Mouse (Mus musculus) ES-E14 (cell line): ENCODE measurements around the gene Trappc1. TPM values are rescaled to one million over a fixed set of nuclear protein-coding genes. Genes with fewer than 3 reads are reported as not detected.

ENCODE experiments used
- DNase-seq: peaks from one replicate; pipeline ENCODE4 v3.0.0-alpha.2; 2013; ENCODE audit warnings: low read depth, low spot score
- H3K27ac ChIP-seq: 2 replicates; pipeline ENCODE4 v1.5.1; 2012; ENCODE audit warnings: low read depth, mild to moderate bottlenecking, low read length, moderate library complexity, mixed read lengths; ENCODE audit not compliant: poor library complexity, insufficient read depth, severe bottlenecking
- H3K36me3 ChIP-seq: 2 replicates; pipeline ENCODE4 v1.6.1; 2012; ENCODE audit warnings: mild to moderate bottlenecking, low read length, moderate library complexity, mixed read lengths; ENCODE audit not compliant: control insufficient read depth, poor library complexity, insufficient read depth, severe bottlenecking
- H3K4me1 ChIP-seq, 2 experiments: fragments of 150-350 bp in 1 of 2; sonication (generic) in 1 of 2; 2 replicates each; pipeline ENCODE4 v1.6.1; 2012; ENCODE audit warnings: low read length in 2 of 2, mild to moderate bottlenecking in 1 of 2, mixed read lengths in 1 of 2; ENCODE audit not compliant: control insufficient read depth in 2 of 2, insufficient read depth in 2 of 2, poor library complexity in 1 of 2
- H3K4me3 ChIP-seq, 2 experiments: fragments of 150-350 bp in 1 of 2; sonication (generic) in 1 of 2; 2 replicates each; pipeline ENCODE4 v1.5.1; 2012; ENCODE audit warnings: low read length in 2 of 2, low read depth in 1 of 2, mild to moderate bottlenecking in 1 of 2, mixed read lengths in 1 of 2; ENCODE audit not compliant: insufficient read depth in 1 of 2, poor library complexity in 1 of 2, severe bottlenecking in 1 of 2
- H3K9ac ChIP-seq: 2 replicates; pipeline ENCODE4 v1.6.1; 2012; ENCODE audit warnings: low read depth, mild to moderate bottlenecking, low read length, mixed read lengths; ENCODE audit not compliant: poor library complexity, insufficient read depth, severe bottlenecking
- H3K9me3 ChIP-seq: fragments of 150-350 bp; sonication (generic); 2 replicates; pipeline ENCODE4 v1.6.1; 2012; ENCODE audit warnings: low read depth, mild to moderate bottlenecking, low read length; ENCODE audit not compliant: control insufficient read depth, insufficient read depth
- CHD2 ChIP-seq: IDR thresholded peaks from 2 replicates; pipeline ENCODE4 v1.6.1; 2014; ENCODE audit warnings: mild to moderate bottlenecking, low read depth, low read length, inconsistent platforms
- HCFC1 ChIP-seq: IDR thresholded peaks from 2 replicates; pipeline ENCODE4 v1.6.1; 2012; ENCODE audit warnings: low read length, inconsistent platforms, borderline replicate concordance; ENCODE audit not compliant: insufficient read depth
- MAFK ChIP-seq: IDR thresholded peaks from 2 replicates; pipeline ENCODE4 v1.6.1; 2014; ENCODE audit warnings: mild to moderate bottlenecking, low read depth, low read length, inconsistent platforms; ENCODE audit not compliant: insufficient read depth
- ZC3H11A ChIP-seq: IDR thresholded peaks from 2 replicates; pipeline ENCODE4 v1.6.1; 2012; ENCODE audit warnings: low read depth, mild to moderate bottlenecking, inconsistent platforms, low read length, borderline replicate concordance
- ZNF384 ChIP-seq: IDR thresholded peaks from 2 replicates; pipeline ENCODE4 v1.6.1; 2012; ENCODE audit warnings: low read depth, low read length, inconsistent platforms
- in situ Hi-C, 2 experiments: fragments of 600-800 bp; cut with MboI; formaldehyde crosslinking; loops; one replicate each; pipeline ENCODE4 v1.15.1; 2025; ENCODE audit warnings: low sequenced_read_pairs in 2 of 2, inconsistent platforms in 1 of 2; ENCODE audit not compliant: unreplicated experiment in 2 of 2
- total RNA-seq: library from RNA; depleted of rRNA; stranded (reverse); fragments of 300-350 nt; gene quantifications from 2 replicates; pipeline ENCODE4 v1.2.3, GENCODE M21; 2012

Gene Trappc1
- total RNA-seq, 1 experiment, result 62.2 TPM

DNA sequence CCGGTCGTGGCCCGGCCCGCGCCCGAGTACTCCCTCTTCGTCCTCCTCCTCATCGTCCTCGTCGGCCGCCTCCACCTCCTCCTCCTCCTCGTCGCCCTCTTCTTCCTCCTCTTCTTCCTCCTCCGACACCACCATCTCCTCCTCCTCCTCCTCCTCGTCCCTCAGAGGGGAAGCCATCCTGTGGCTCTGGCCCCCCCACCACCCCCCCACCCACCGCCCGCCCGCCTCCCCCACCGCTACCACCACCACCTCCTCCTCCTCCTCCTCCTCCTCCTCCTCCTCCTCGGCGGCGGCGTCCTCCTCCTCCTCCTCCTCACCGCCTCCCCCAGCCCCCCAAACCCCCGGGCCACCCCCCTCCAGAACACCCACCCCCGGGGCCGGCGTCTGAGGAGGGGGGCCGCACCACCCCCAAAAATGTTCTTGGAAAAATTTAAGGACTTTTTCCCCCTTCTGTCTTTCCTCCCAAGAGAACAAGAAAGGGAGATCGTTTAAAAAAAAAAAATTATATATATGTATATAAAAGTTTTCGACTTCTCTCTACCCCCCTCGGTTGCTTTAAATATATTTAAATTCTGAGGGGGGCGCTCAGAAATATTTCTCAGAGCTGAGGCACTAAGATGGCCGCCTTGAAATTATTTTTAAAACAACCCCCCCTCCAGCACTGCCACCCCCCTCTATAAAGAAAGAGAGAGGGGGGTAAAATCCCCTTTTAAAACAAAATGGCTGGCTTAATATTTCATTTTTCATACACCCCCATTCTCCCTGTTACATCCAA is 45.6 kb downstream of the Trappc1 start, which contains the start of gene Chd3:
TSS of gene Chd3 (minus strand) at position 192 of the 775 bp plus-strand sequence.
- Histone ChIP-seq H3K4me1 (peaks cover 0 to 26% of the 10 kb centered on the region in 2 experiments; a peak in 2 of 4 replicates), H3K9me3 (no peaks in the 10 kb centered on the region), H3K27ac (no peak within 1 kb of the TSS; the same call in 1 of the 2 replicates), H3K9ac (peak within 1 kb of the TSS; percentile 76), H3K36me3 (no peaks in the 10 kb centered on the region), H3K4me3 (peak within 1 kb of the TSS; percentile 77 to 89)
- TF ChIP-seq HCFC1, result no peak
- no peak for TF ChIP-seq MAFK
- no peak for TF ChIP-seq ZNF384
- no peak for TF ChIP-seq CHD2
- TF ChIP-seq ZC3H11A, result no peak
- no peak for DNase-seq
- in situ Hi-C loops, result no loop called here

GRCm38 (mm10) chr11:69369990-69370816 is 46.4 kb downstream of the Trappc1 start:
- Histone ChIP-seq H3K36me3 (no peaks in the 10 kb centered on the region), H3K4me1 (peaks cover 0 to 26% of the 10 kb centered on the region in 2 experiments; a peak in 2 of 4 replicates), H3K4me3 (no peak overlapping the region), H3K27ac (no peak overlapping the region), H3K9me3 (no peaks in the 10 kb centered on the region), H3K9ac (no peak overlapping the region)
- TF ChIP-seq ZNF384 (peak; percentile 24; the same call in 1 of the 2 replicates), ZC3H11A (no peak)
- DNase-seq, result no peak
- in situ Hi-C loops, result no loop called here

DNA sequence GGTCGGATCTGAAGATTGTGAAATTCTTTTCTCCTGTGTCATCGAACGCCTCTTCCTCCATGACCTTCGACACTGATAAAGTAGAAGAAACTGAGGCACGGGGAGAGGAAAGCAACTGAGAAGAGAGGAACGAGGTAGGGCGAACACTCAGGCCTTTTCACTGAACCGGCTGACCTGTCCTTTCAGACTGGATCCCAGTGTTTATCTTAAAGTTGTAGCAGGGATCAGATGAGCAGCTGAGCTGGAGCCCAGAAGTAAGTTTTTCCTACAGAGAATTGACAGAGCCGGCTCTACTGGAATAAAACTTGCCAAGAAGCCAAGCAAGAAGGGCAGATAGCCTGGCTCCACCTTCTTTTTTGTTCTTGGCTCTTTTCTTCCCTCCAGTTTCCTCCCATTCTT is 47.0 kb downstream of the Trappc1 start:
- in situ Hi-C loops, result no loop called here
- Histone ChIP-seq H3K9ac (no peak overlapping the region), H3K4me3 (no peak overlapping the region)

GRCm38 (mm10) chr11:69371601-69372000 is 47.8 kb downstream of the Trappc1 start:
- H3K4me1 ChIP-seq, result peaks cover 0 to 17% of the 10 kb centered on the region in 2 experiments; a peak in 2 of 4 replicates
- H3K9ac ChIP-seq, result no peak overlapping the region
- H3K4me3 ChIP-seq, result no peak overlapping the region
- TF ChIP-seq ZNF384 (no peak), MAFK (no peak), CHD2 (no peak), ZC3H11A (no peak), HCFC1 (no peak)
- in situ Hi-C loops, result no loop called here
- no peaks in the 10 kb centered on the region for H3K9me3 ChIP-seq
- DNase-seq, result no peak
- no peaks in the 10 kb centered on the region for H3K36me3 ChIP-seq
- no peak overlapping the region for H3K27ac ChIP-seq

More for the DNA sequence above, 47.0 kb downstream of the Trappc1 start:
- Histone ChIP-seq H3K27ac (no peak overlapping the region), H3K9me3 (no peaks in the 10 kb centered on the region), H3K4me1 (peaks cover 0 to 21% of the 10 kb centered on the region in 2 experiments; a peak in 2 of 4 replicates), H3K36me3 (no peaks in the 10 kb centered on the region)
- no peak for TF ChIP-seq MAFK
- TF ChIP-seq ZNF384, result no peak
- TF ChIP-seq HCFC1, result no peak
- no peak for TF ChIP-seq CHD2
- TF ChIP-seq ZC3H11A, result no peak
- no peak for DNase-seq
